Mouse (Mus musculus) frontal cortex, postnatal 36 days (tissue): ENCODE measurements around the gene Myo15b.
A peak's percentile ranks its signal among the peaks of the same experiment; 100 is the strongest.

ENCODE experiments used
- DNase-seq, 2 experiments: peaks; one replicate each; pipeline ENCODE4 v3.0.0; 2022; ENCODE audit warnings: low spot score in 2 of 2

The Myo15b gene

DNA sequence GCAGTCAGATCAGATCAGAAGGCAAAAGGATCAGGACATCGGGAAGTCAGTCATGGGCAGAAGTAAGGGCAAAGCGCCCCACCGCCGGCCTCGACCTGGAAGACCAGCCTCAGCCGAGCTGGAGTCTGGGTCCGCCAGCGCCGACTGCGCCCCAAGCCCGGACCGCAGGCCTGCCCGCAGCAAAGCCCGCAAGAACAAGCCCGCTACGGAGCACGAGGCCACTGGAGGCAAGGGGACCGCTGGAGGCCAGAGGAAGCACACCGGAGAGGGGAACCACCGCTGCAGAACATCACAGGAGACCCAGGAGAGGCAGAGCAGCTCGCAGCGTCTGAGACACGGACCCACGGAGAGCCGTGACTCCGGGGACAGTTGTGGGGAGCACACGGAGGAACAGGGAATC, at the start of gene Myo15b:
Myo15b (plus strand) TSS at position 53 of the 400 bp plus-strand sequence.
- DNase-seq = no peak

DNA sequence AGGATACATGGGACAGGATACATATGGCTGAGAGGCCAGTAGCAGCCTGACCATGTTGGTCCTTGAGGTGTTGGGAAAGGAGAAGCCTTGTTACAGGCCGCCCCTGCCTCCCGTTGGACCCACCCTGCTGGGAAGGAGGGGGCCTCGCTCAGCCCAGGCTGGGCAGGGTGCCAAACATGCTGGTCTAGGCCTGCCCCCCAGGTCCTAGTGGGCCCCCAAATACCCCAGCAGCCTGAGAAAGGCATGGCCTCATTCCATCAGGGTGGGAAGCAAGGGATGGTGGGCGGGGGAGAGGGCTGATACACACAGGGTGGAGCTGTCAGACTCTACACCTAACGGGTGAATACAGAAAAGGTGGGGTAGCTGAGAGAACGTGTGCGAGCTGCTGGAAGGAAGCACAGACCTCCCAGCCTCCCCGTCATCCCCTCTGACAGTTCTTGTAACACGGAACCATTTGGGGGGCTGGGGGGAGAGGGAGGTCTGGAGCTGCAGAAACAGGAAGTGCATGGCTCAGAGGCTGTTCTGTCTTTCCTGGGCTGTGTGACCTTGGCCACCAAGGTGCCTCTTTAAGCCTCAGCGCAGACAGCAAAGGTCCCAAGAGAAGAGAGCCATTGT, 49.4 kb upstream of the Myo15b start:
- DNase-seq = no peak

DNA sequence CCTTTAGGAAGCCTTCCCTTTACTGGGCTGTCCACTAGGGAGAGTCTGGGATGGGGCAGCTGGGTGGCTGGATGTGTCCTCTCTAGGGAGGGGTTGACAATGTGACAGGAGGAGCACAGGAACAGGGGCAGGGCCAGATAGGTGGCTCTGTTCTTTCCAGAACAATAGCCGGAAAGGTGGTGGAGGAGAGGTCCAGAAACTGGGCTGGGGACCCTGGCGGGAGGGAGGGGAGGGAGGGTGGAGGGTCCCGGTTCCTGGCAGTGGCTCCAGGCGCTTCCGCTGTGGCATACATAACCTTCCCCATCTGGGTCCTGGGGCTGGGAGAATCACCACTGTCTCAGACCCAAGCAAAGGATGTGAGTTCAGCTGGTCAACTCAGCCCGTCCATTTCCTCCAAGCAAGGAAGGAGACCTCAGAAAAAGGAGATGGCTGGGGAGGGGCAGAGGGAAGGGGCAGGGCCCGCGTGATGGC, 48.9 kb upstream of the Myo15b start:
- no peak for DNase-seq

DNA sequence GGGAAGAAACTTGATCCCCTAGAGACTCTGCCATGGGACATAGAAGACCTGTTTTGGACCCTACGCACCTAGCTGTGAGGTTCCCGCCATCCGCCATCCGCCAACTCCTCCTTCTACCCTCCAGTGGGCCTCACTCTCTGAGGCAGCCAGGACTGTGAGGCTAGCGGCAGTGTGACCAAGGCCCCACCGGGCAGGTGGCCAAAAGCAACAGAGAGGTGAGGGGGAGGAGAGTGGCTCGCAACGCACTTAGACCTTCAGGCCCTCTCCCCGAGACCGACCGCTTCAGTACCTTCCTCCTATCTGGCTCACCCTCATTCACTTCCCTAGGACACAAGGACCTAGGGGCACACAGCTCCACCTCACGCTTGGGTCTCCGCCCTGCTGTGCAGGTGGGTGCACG, 47.8 kb upstream of the Myo15b start:
- no peak for DNase-seq

DNA sequence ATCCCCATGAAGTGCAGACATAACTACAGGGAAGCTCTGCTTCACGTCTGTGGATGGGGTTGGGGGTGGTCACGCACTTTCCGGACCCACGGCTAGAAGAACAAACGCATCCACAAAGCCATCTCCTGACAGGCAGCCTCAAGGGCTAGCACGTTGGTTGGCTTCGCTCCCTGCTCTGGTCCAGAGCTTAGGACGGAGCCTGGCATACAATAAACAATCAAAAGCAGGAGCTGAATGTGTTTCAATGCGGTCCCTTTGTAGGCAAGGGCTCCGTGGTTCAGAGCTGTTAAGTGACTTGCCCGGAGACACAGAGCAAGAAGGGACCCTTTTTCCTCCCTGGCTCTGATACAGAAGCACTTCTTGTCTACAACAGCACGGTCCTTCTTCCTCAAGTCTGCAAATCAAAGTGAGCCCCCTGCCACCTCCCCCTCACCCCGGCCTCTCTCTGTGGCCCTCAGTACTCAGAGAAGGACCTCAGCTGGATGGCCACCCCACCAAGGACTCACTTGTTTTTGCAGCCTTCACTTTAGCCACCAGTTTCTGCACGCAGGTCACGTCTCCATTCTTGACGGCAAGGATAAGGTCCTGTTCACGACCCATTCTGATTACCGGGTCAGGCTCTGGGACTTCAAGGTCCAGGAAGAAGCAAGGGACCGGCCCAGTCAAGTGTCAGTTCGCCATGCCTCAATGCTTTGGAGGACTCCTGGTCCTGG, 46.7 kb upstream of the Myo15b start:
- no peak for DNase-seq

DNA sequence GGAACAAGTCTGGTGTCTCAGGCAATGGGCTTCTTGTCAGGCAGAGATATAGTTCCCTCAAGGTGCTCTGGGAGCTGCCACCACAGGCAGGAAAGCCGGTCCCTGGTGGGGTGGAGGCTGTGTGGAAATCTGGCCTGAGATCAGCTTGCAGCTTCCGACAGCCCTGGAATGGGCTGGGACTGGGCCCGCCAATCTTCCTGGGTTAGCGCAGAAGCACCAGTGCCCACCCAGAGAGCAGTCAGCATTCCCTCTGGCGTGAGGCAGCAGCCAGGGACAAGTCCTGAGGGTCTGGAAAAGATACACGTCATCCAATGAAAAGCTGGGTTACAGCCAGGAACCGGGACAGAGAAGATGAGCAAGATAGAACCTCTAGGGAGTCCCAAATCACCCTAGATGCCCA, 46.1 kb upstream of the Myo15b start:
- no peak for DNase-seq

DNA sequence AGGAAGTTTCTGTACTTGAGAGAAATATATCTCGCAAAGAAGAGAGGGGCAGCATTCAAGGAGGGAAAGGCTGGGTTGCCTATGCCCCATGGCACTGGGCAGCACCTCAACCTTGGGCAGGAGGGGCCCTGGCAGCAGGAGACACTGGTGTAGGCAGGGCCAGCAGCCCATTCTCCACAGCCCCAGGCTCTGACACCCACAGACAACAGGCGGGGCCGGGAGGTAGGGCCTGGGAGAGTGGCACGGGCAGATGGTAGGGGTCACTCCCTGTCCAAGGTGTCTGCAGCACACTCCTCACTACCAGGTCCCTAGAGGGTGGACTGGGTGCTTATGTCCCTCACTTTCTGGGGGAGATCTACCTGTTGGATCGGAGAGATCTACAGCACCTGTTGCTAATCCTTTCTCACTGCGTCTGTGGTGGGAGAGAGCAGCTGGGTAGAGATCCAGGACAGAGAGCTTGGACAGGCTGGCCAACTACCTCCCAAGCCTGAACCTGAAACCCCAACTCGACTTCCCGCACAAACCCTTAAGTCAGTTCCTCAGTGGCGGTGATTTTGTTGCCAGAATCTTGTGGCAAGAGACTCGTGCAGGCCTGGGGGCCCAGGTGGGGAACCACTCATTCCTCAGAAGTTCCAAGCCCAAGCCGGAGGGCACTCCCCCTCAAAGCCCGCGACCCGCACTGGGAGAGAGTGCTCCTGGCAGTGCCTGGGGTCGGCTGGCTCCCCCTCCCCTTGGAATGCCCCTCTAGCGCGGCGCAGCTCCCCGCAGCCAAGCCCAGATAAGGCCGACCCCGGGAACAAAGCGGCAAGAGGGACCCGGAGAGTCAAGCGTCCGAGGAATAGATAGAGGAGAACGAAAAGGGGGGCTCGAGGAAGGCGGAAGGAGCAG, 45.4 kb upstream of the Myo15b start:
- no peak for DNase-seq

DNA sequence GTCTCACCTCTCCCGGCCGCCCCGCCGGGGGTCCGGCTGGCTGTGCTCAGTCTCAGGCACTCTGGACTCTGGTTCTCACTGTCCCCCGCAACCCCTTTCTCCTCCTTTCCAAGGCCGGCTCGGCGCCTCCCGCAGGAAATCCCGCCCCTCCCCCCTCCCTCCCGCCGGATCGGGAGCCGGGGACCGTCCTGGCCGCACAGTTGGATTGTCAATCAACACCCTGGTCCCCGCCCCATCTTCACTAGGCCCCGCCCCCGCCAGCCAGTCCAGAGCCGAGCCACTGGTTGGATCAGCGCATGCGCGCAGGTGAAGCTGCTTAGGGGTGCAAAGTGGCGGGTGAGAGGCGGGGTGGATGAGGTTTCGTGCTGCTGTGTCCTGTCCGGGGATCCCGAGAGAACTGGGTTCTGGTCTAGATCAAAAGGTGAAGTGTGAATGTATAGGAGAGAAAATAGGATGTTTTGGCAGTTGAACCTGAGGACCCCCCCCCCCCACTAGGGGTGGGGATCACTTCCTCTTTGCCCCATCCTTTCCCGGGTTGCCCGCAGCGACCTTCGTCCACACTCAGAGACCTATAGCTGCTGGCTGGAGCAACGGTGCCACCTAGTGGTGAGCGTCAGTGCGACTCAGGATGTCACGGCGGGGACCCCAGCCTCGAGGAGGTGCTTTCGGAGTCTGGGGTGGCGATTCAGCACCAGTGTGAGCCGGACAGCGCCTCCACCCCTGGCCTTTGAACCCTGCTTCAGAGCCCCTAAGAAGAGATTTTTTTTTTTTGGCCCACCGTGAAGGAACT, 44.5 kb upstream of the Myo15b start, which contains the start of gene Caskin2:
Caskin2 (minus strand) TSS at position 133 of the 790 bp plus-strand sequence.
- peak; percentile 87 to 88 for DNase-seq

DNA sequence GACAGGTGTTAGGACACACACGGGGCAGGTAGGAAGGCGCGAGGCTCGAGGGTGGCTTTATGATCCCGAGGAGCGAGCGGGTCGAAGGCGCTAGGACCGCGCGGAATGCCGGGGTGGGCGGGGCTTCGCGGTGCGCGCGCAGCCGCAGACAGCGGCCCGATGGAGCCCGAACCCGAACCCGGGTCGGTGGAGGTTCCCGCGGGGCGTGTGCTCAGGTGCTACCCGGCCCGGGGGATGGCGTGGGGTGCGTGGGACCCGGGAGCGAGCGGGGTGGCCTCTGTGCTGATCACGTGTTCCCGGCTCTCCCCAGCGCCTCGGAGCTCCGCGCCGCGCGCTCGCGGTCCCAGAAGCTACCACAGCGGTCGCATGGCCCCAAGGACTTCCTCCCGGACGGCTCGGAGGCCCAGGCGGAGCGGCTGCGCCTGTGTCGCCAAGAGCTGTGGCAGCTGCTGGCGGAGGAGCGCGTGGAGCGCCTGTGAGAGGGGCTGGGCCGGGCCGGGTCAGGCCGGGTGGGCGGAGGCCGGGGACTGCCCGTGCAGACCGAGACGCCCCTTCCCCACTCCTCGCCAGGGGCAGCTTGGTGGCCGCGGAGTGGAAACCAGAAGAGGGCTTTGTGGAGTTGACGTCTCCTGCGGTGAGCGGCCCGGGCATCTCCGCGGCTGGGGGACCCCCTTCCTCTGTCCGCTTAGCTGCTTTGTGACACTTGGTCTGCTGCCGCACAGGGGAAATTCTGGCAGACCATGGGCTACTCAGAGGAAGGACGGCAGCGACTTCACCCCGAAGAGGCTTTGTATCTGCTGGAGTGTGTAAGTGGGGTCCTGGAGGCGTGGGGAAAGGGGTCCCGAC, 43.4 kb upstream of the Myo15b start, which contains the start of gene Tsen54:
Tsen54 (plus strand) TSS at position 120 of the 846 bp plus-strand sequence.
- peak; percentile 84 to 88 for DNase-seq

DNA sequence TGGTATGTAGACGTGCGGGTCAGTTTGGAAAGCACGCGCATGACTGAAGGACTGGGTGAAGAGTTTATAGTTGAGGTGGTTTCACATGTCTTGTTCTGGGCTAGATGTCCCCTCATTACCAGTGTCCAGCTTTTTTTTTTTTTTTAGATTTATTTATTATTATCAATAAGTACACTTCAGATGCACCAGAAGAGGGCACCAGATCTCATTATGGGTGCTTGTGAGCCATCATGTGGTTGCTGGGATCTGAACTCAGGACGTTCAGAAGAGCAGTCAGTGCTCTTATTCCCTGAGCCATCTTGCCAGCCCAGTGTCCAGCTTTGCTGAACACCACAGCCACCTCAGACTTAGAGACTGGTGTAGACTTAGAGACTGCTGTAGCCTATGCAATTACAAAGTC, 40.9 kb upstream of the Myo15b start:
- no peak for DNase-seq

DNA sequence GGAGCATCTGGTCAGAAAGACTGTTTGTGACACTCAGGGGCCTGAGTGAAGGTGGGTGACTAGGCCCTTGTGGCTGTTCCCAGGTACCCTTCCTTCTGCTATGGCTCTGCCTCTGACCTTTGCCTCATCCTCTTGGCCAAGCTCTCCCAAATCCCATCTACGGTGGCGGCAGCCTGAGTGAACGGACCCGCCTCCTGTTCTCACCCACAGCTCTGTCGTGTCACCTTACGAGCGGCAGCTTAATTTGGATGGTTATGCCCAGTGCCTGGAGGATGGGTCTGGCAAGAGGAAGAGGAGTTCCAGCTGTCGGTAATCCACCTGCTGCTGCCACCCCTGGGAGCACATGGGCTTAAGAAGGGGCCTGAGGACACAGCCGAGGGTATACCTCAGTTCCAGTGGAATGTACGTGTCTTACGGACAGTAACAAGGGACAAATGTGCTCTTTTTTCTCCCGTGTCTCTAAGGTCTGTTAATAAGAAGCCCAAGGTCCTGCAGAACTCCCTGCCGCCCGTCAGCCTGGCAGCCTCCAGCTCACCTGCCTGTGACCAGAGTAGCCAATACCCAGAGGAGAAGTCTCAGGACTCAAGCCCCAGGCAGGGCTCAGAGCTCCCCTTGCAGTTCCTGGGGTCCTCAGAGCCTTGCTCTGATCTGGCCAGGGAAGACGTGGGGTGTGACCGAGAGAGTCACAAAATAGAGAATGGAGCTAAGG, 38.1 kb upstream of the Myo15b start:
- no peak for DNase-seq

DNA sequence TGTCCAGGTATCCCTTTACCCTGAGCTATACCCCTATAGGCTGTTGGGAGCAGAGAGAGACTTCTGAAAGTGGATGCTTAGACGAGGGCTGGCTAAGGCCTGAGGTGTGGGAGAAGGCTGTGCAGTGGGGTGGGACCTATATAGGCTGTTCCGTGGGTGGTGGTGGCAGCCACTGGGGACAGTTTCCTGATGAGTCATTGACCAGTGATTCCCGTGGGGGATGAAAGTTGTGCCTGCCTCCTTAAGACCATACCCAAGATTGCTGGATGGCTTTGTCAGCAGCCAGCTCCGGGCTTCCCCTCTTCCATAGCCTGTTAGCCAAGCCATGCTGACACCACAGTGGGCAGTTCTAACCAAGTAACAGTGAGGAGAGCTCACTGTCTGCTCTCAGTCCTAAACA, 37.2 kb upstream of the Myo15b start:
- no peak for DNase-seq

DNA sequence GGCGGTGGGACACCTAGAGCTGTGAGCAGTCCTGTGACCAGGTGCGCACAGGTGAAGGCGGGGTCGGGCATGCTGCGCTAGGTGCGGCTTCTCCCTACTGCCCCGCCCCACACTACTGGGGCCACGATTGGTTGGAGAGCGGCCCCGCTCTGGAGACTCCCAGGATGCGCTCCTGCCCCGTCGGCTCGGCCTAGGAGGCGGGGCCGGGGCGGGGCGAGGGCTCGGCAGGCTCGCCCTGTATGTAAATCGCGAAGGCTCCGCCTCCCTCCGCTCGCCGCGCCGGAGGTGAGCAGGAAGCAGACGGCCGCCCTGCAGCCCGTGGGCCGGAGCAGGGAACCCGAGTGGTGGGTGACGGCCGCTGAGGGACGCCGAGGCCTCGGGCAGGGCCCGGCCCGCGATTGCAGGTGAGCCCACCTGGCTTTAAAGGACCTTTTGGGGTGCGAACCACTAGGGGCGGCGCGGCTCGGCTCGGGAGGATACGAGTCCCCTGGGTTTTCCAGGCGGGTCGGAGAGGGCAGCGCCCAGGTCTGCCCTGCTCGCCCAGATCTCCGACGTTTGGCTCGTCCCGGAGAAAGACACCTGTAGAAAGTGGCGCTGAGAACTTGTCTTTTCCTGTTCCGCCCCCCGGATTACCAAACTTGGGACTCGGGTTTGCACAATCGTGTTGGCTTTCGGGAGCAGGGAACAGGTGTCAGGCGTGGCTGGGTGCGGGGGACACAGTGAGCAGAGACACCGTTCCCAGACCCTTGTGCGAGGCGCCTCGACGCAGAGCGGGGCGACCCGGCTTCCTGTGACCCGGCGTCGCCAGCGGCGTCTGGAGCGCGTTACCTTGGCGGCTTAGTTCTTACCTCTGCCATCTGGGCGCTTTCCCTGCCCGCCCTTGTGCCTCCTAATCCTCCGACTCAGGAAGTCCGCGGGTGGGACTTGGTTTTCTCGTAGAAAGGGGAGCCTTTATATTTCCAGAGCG, 34.1 kb upstream of the Myo15b start, which contains the start of gene Llgl2:
Llgl2 (plus strand) TSS at position 276 of the 967 bp plus-strand sequence.
- peak; percentile 51 to 53 for DNase-seq

DNA sequence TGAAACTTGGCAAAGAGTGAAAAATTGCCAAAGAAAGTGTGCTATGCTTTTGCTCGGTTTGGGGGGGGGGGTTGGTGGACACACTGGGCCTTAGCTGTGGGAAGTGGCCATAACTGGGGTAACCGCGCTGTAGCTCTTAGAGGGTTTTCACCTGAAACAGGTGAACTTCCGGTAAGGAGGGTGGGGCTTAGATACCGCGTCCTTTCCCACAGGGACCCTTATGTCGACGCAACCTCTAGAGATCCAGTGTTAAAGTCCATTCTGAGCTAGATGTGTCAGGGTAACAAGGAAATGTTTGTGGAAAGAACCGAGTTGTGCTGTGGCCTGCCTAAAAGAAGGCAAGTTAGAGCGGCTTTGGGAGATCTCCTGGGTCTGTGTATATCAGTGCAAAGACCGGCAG, 33.4 kb upstream of the Myo15b start:
- DNase-seq = no peak

DNA sequence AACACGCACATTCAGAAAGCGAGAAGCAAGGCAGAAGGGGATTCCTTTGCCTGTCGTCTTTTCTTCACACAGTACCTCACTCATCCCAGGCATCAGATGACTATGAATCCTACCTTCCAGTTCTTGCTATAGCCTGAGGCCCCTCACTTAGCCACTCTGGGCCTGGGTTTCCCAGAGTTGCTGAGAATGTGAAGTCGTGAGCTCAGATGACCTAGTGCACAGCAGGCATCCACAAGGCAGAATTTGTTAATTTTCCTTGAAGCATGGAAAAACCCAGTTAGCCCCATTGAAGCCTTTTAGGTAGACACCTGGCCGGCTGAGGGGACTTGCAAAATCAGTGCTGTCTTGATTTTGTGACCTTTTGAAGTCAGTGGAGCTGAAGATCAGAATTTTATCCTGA, 31.7 kb upstream of the Myo15b start:
- no peak for DNase-seq

DNA sequence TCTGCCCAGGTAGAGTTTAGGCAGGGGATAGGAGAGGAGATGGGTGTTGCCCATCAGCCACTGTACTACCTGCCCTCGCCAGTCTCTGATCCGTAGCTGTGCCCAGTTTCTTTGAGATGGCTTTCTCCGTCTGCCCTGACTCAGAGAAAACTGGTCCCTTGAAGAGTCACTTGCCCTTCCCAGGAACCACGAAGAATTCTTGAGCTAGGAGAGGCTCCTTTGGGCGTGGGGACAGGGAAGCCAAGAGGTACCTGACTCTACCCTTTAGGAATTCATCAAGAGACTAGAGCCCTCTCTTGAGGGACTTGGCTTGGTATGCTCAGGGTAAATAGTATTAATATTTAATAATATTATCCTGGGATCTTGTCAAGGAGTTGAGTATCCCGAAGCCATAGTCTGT, 30.6 kb upstream of the Myo15b start:
- no peak for DNase-seq

DNA sequence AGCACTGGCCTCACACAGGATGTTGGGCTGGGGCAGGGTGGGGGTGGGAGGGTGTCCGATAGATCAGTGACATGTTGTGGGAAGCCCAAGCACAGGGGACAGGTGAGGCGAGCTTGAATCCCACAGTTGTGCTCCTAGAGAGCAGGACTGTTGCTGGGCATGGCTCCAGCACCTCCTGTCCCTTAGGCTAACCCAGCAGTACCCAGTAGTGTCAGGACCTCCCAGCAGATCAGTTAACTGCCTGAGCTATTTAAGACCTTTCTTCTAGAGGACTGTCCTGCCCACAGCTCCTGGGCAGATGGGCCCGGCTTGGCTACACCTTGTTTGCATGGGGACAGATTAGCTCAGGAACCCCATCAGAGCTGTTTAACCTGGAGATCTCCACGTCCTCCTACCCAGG, 29.2 kb upstream of the Myo15b start:
- DNase-seq = no peak

DNA sequence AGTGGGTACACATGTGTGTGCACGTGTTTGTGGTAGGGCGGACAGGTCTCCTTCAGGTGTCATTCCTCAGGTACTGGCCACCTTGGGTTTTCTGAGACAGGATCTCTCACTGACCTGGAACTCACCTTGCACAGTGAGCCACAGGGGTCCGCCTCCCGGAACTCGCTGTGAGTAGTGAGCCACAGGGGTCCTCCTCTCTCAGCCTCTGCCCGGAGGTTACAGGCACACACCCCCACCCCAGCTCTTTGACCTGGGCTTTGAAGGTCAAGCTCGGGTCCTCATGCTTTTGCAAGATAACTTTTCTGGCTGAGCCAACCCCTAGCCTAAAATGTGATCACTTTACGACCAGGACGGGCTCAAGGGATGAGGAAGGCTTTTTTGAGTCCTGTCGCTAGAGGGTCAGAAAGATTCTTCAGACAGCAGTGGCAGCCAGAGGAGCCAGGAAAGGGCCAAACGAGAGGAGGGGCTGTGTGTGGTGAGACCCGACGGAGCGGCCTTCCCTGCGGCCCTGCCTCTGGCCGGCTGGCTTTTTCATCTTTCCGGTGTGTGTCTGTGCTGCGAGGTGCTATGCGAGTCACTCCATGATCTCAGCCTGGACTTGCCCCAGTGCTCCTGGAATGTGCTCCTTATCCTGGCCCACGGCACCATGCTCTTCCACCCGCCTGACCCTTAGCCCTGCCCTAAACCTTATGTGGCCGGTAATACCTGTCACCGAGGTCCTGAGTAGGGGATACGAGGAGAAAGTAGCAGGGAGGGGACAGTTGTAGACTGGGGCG, 27.5 kb upstream of the Myo15b start:
- no peak for DNase-seq
